Mouse (Mus musculus): ENCODE measurements around the gene Tsg101. TPM values are rescaled to one million over a fixed set of nuclear protein-coding genes. Genes with fewer than 3 reads are reported as not detected.
A peak's percentile ranks its signal among the peaks of the same experiment; 100 is the strongest.

Gene Tsg101
- polyA plus RNA-seq, 1 experiment from 2014 or later = 198 TPM

DNA sequence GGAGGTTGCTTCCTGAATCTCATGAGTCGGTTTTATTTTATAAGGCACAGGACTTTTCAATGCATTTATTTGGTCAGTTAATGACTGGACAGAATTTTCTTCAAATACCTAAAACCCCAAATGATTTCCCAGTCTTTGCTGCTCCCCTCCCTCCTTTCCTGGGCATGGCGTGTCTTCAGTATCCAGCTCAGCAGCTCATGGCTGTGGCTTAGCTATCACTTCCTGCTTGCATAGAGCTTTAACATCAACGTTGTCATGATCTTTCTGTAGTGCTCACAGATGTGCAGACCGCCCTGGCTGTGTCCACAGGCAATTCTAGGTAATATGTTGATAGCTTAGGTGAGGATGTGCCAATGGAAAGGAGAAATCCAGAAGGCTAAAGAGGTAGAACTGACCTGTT is 47.8 kb downstream of the Tsg101 start:
- no peak for ATAC-seq (ENCODE audit: insufficient number of reproducible peaks, insufficient read depth, low FRiP score, low TSS enrichment, low read depth)
- Histone ChIP-seq H3K9ac (no peak overlapping the region), H3K27ac (no peak overlapping the region), H3K4me1 (no peaks in the 10 kb centered on the region), H3K9me3 (no peaks in the 10 kb centered on the region), H3K27me3 (no peaks in the 10 kb centered on the region), H3K36me3 (no peaks in the 10 kb centered on the region), H3K4me2 (no peak overlapping the region), H3K4me3 (no peak overlapping the region)
- 73% methylated on average over 4 of the region's 4 CpGs for WGBS

DNA sequence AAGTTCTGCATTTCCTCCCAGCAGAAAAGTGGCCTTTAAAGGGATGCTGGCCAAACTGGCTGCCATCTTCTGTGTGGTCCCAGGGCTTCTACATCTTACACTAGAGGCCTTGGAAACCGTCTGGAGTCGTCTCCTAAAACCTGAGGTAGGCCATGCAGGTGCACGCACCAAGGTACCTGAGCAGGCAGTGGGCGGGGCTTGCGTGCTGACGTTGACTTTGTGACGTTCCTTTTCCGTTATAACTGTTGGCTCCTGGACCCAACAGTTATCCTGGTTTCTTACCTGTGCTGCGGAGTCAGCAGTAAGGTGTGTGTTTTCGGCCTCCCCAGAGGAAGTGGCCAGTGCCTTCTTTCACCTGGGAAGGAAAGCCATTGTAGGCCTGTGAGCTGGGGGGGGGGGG is 58.8 kb downstream of the Tsg101 start, which contains the start of gene Ldhc:
Ldhc (plus strand) TSS at position 208 of the 400 bp plus-strand sequence.
- no peak within 1 kb of the TSS for H3K4me3 ChIP-seq
- no peaks in the 10 kb centered on the region for H3K27me3 ChIP-seq
- no peak within 1 kb of the TSS for H3K4me2 ChIP-seq
- H3K27ac ChIP-seq = no peak within 1 kb of the TSS
- no peaks in the 10 kb centered on the region for H3K4me1 ChIP-seq
- no peak for ATAC-seq (ENCODE audit: insufficient number of reproducible peaks, insufficient read depth, low FRiP score, low TSS enrichment, low read depth)
- H3K9ac ChIP-seq = no peak within 1 kb of the TSS
- H3K9me3 ChIP-seq = no peaks in the 10 kb centered on the region
- H3K36me3 ChIP-seq = no peaks in the 10 kb centered on the region
- WGBS = 29% methylated on average over 10 of the region's 10 CpGs

DNA sequence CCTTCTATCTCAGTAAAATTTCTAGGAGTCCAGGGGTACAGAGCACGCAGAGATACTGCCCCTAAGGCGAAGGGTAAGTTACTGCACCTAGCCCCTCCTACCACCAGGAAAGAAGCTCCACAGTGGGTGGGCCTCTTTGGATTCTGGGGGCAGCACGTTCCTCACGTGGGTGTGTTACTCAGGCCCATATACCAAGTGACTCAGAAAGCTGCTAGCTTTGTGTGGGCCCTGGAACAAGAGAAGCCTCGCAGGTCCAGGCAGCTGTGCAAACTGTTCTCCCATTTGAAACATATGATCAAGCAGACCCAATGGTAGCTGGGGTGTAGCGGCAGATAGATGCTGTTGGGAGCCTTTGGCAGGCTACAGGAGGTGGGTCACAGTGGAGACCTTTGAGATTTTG is 60.7 kb downstream of the Tsg101 start:
- H3K9ac ChIP-seq = no peak overlapping the region
- H3K4me2 ChIP-seq = no peak overlapping the region
- H3K4me3 ChIP-seq = no peak overlapping the region
- no peak for ATAC-seq (ENCODE audit: insufficient number of reproducible peaks, insufficient read depth, low FRiP score, low TSS enrichment, low read depth)
- WGBS = 52% methylated on average over 6 of the region's 6 CpGs
- no peaks in the 10 kb centered on the region for H3K9me3 ChIP-seq
- no peak overlapping the region for H3K27ac ChIP-seq
- H3K27me3 ChIP-seq = no peaks in the 10 kb centered on the region
- H3K4me1 ChIP-seq = no peaks in the 10 kb centered on the region
- peaks cover 20% of the 10 kb centered on the region for H3K36me3 ChIP-seq

DNA sequence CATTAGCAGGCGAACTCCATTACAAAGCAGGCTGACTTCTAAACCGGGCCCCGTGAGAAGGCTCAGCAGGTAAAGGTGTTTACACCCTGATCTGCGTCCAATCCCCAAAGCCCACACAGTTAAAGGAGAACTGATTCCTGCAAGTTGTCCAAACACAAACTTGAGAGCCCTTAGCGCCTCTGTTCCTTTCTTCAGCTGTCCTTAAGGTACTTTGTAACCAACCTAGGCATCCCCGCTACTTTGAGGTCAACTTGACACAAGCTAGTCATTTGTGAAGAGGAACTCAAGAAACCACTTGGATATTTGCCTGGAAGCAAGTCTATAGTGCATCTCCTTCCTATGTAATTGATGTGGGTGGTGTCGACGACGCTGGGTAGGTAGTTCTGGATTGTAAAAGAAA is 62.3 kb downstream of the Tsg101 start:
- no peak for ATAC-seq (ENCODE audit: insufficient number of reproducible peaks, insufficient read depth, low FRiP score, low TSS enrichment, low read depth)

DNA sequence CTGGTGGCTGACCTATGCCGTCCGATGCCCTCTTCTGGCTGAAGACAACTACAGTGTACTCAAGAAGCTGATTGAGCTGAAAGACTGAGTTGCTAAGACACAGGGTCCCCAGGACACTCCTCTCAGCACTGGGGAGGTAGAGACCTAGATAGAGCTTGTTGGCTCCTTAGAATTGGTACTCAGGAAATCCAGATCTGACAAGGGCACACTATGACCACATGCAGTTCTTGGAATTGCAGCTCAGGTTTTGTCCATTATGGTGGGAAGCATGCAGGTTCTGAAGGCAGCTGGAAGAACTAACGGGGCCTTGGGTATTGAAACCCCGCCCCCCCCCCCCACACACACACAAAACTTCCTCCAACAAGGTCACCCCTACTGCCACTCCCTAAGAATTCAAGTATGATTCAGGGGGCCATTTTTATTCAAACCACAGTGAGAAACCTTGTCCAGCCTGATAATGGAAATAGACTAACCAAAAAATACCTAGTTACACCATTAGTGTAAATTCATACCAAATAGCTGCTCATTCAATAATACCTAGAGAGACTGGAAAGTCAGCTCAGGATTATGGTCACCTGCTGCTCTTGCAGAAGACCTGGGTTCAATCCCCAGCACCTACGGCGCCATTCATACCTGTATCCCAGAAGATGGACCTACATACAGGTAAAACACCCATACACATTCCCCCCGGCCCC is 63.8 kb downstream of the Tsg101 start:
- WGBS = 70% methylated on average over 7 of the region's 7 CpGs
- ATAC-seq (ENCODE audit: insufficient number of reproducible peaks, insufficient read depth, low FRiP score, low TSS enrichment, low read depth) = no peak
- peaks cover 50% of the 10 kb centered on the region for H3K36me3 ChIP-seq

More for the DNA sequence above, 62.3 kb downstream of the Tsg101 start:
- no peaks in the 10 kb centered on the region for H3K4me1 ChIP-seq
- H3K4me2 ChIP-seq = no peak overlapping the region
- no peaks in the 10 kb centered on the region for H3K27me3 ChIP-seq
- 77% methylated on average over 9 of the region's 9 CpGs for WGBS
- H3K36me3 ChIP-seq = peaks cover 36% of the 10 kb centered on the region
- no peak overlapping the region for H3K9ac ChIP-seq
- no peaks in the 10 kb centered on the region for H3K9me3 ChIP-seq
- H3K4me3 ChIP-seq = no peak overlapping the region
- no peak overlapping the region for H3K27ac ChIP-seq

DNA sequence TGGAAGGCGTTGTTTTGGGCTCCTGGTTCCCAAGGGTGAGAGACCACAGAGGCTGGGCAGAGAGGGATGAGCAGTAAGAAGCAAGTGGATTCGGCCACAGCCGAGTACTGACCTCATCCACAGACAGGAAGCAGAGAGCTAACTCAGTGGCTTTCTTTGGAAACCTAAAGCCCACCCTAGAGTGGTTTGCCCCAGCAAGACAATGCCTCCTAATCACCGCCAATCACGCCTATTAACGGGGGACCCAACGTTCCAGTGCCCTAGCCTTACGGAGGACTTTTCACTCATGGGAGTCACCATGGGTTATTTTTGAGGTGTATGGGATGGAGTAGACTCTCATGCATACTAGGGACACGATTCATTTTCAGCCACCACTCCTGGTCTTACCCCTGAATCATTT is 66.4 kb downstream of the Tsg101 start:
- Histone ChIP-seq H3K9ac (no peak overlapping the region), H3K36me3 (peaks cover 76% of the 10 kb centered on the region), H3K27me3 (no peaks in the 10 kb centered on the region), H3K4me2 (no peak overlapping the region), H3K4me1 (no peaks in the 10 kb centered on the region), H3K27ac (no peak overlapping the region), H3K9me3 (no peaks in the 10 kb centered on the region), H3K4me3 (no peak overlapping the region)
- 88% methylated on average over 9 of the region's 9 CpGs for WGBS
- no peak for ATAC-seq (ENCODE audit: insufficient number of reproducible peaks, insufficient read depth, low FRiP score, low TSS enrichment, low read depth)

More for the DNA sequence above, 63.8 kb downstream of the Tsg101 start:
- H3K27me3 ChIP-seq = no peaks in the 10 kb centered on the region
- no peak overlapping the region for H3K4me2 ChIP-seq
- H3K4me3 ChIP-seq = no peak overlapping the region
- no peaks in the 10 kb centered on the region for H3K4me1 ChIP-seq
- no peaks in the 10 kb centered on the region for H3K9me3 ChIP-seq
- no peak overlapping the region for H3K27ac ChIP-seq
- no peak overlapping the region for H3K9ac ChIP-seq

DNA sequence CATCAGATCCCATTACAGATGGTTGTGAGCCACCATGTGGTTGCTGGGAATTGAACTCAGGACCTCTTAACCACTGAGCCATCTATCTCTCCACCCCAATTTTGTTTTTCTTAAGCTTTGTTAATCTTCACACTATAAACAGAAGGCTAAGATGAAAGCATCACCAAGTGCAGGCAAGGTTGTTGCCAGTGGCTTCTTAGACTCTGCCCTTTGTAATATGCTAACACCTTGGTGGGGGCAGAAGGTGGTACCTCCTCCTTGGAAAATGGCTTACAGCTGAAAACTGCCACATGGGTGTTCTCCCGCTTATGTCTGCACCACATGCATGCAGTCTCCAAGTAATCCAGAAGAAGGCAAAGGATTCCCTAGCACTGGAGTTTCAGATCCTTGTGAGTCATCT is 67.1 kb downstream of the Tsg101 start:
- WGBS = 91% methylated on average over 1 of the region's 1 CpGs
- H3K4me3 ChIP-seq = no peak overlapping the region
- peaks cover 82% of the 10 kb centered on the region for H3K36me3 ChIP-seq

DNA sequence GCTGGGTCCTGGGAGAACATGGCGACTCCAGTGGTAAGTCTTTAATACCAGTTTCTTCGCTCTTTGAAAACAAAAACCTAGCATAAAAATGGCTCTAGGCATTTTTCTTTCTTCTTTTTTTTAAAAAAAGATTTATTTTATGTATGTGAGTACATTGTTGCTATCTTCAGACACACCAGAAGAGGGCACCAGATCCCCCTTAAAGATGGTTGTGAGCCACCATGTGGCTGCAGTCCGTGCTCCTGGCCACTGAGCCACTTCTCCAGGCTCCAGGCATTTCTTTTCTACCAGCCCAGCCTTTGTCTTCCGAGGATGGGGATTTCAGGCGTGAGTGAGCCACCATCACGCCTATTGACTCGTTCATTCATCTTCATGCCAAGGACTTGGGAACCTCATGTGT is 68.7 kb downstream of the Tsg101 start:
- Histone ChIP-seq H3K9me3 (no peaks in the 10 kb centered on the region), H3K4me1 (peaks cover 10% of the 10 kb centered on the region), H3K36me3 (peaks cover 84% of the 10 kb centered on the region), H3K27me3 (no peaks in the 10 kb centered on the region), H3K9ac (no peak overlapping the region), H3K27ac (no peak overlapping the region), H3K4me2 (no peak overlapping the region), H3K4me3 (no peak overlapping the region)
- WGBS = 84% methylated on average over 7 of the region's 7 CpGs
- no peak for ATAC-seq (ENCODE audit: insufficient number of reproducible peaks, insufficient read depth, low FRiP score, low TSS enrichment, low read depth)

More for the DNA sequence above, 67.1 kb downstream of the Tsg101 start:
- no peak for ATAC-seq (ENCODE audit: insufficient number of reproducible peaks, insufficient read depth, low FRiP score, low TSS enrichment, low read depth)
- H3K27me3 ChIP-seq = no peaks in the 10 kb centered on the region
- no peaks in the 10 kb centered on the region for H3K9me3 ChIP-seq
- no peak overlapping the region for H3K4me2 ChIP-seq
- peaks cover under 1% of the 10 kb centered on the region; the same call in 1 of the 2 replicates for H3K4me1 ChIP-seq
- no peak overlapping the region for H3K27ac ChIP-seq
- H3K9ac ChIP-seq = no peak overlapping the region

DNA sequence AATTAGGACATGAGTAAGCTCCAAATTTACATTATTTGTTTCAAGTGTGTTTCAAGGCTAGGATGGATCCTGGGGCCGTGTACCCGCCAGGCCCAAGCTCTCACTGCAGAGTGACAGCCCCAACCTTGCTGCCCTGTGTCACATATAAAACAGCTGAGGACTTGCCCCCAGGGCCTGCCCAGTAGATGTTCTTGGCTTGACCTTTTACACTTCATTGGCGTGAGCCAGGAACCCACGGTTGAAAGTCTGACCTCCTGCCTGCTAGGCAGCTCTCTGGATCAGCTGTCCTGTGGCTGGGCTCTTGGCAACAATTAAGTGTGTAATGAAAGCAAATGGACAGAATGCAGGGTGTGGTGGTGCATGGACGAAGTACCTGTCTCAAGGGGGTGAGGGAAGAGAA is 70.5 kb downstream of the Tsg101 start:
- Histone ChIP-seq H3K4me2 (no peak overlapping the region), H3K9me3 (no peaks in the 10 kb centered on the region), H3K27me3 (no peaks in the 10 kb centered on the region), H3K27ac (no peak overlapping the region), H3K9ac (no peak overlapping the region), H3K4me3 (no peak overlapping the region), H3K36me3 (peaks cover 68% of the 10 kb centered on the region), H3K4me1 (peaks cover 18% of the 10 kb centered on the region)
- WGBS = 64% methylated on average over 5 of the region's 5 CpGs
- no peak for ATAC-seq (ENCODE audit: insufficient number of reproducible peaks, insufficient read depth, low FRiP score, low TSS enrichment, low read depth)

DNA sequence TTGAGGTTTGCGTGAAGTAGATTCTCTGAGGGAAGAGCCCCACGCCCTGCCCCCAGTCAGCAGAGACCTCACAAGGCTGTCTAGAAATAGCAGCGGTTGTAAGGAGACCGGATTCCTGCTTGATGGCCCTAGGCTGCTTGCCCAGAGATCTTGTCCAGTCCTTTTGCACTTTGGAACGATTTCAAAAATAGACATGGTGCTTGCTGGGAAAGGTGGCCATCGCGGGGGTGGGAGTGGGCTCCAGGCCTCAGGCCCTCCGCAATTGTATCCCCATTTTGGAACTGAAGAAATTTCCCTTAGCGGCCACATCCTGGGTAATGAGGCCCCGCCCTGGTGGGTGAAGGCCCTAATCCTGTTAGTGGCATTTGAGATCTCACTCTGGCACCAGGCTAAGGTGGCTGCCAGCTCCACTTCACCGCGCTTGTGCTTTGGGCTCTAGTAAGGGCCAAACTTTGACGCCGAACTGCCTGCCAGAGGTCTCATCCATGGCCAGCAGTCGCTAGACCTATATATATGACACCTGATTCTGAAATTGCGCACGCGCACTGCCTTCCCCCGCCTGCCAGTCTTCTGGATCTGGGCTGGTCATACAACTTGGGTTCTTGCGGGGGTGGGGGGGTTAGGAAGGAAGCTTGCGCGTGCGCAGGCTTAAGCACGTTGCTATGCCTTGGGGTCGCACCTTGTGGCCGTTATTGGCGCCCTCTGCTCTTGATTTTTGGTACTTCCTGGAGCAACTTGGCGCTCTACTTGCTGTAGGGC is 73.1 kb downstream of the Tsg101 start:
- peaks cover 18% of the 10 kb centered on the region for H3K4me1 ChIP-seq
- peak overlapping the region; percentile 88 for H3K4me2 ChIP-seq
- peak overlapping the region; percentile 83 for H3K4me3 ChIP-seq
- no peak for ATAC-seq (ENCODE audit: insufficient number of reproducible peaks, insufficient read depth, low FRiP score, low TSS enrichment, low read depth)
- no peaks in the 10 kb centered on the region for H3K27me3 ChIP-seq
- WGBS = under 1% methylated on average over 28 of the region's 28 CpGs
- H3K9ac ChIP-seq = peak overlapping the region; percentile 96
- H3K9me3 ChIP-seq = no peaks in the 10 kb centered on the region
- peaks cover 41% of the 10 kb centered on the region for H3K36me3 ChIP-seq
- H3K27ac ChIP-seq = peak overlapping the region; percentile 98

DNA sequence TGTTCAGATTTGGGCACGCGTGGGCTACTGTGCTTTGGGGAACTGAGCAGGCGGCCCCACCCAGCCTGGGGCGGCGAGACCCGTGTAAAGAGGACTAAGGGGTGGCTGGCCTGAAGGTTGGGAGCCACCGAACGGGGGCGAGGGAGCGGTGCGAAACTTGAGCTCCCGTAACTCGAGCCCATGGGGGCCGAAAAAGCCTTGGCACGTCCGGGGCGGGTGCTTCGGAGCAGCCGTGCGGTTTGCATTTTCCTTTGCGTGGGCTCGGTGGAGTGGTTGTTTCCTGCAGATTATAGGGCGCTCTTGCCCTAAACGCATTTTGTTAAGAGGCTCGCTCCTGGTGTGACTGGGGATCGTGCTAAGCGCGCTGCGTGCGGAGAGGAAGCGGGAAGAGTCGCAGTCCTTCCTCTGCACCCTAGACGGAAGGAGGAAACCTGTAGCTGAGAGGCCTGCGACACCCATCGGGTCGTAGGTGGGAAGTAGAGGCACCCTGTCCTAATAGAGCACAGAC is 73.7 kb downstream of the Tsg101 start:
- Histone ChIP-seq H3K4me1 (peaks cover 23% of the 10 kb centered on the region), H3K9me3 (no peaks in the 10 kb centered on the region), H3K4me3 (peak overlapping the region; percentile 83), H3K27me3 (peaks cover 5% of the 10 kb centered on the region; the same call in 1 of the 2 replicates), H3K27ac (peak overlapping the region; percentile 98), H3K4me2 (peak overlapping the region; percentile 88), H3K36me3 (peaks cover 35% of the 10 kb centered on the region), H3K9ac (peak overlapping the region; percentile 96)
- under 1% methylated on average over 36 of the region's 36 CpGs for WGBS
- peak; percentile 21; the same call in 1 of the 2 replicates for ATAC-seq (ENCODE audit: insufficient number of reproducible peaks, insufficient read depth, low FRiP score, low TSS enrichment, low read depth)

Measured in embryonic facial prominence, embryonic 13.5 days (tissue).